Mouse (Mus musculus): ENCODE measurements around the gene Gm10912. TPM values are rescaled to one million over a fixed set of nuclear protein-coding genes. Genes with fewer than 3 reads are reported as not detected.

Gm10912 gene
- polyA plus RNA-seq, 1 experiment from 2014 or later = not detected

DNA sequence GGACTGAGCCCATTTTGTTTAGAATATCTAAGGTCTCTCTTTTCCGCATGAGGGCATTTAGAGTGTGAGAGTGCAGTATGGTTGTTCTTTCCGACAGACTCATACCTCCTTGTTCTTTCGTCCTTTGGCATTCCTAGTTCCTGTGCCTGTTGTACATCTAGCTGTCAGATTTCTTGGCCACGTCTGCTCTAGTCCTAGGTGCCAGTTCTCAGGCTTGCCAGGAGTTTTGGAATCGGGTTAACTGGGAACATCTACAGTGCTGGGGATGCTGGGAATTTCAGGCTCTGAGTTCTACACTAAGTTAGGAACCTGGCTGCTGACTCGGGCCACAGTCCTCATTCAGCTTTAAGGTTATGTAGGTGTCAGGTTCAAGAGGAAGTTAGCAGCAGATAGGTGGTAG, 30.0 kb upstream of the Gm10912 start:
- Histone ChIP-seq H3K9me3 (replicated peaks; ENCODE audit: control insufficient read depth, low read length) (no peaks in the 10 kb centered on the region), H3K4me1 (ENCODE audit: control insufficient read depth, insufficient read depth, low read length) (peaks cover 2% of the 10 kb centered on the region; the same call in 1 of the 2 replicates), H3K4me3 (ENCODE audit: low read length) (no peak overlapping the region), H3K9ac (ENCODE audit: low read length) (no peak overlapping the region), H3K27me3 (ENCODE audit: control insufficient read depth, insufficient read depth, low read length) (no peaks in the 10 kb centered on the region), H3K4me2 (ENCODE audit: low read depth, low read length) (no peak overlapping the region), H3K27ac (ENCODE audit: low read length) (no peak overlapping the region), H3K36me3 (ENCODE audit: control insufficient read depth, insufficient read depth) (peaks cover 30% of the 10 kb centered on the region)
- WGBS = 59% methylated on average over 6 of the region's 6 CpGs
- no peak for ATAC-seq (replicated peaks; ENCODE audit: extremely low read depth, insufficient read depth, low FRiP score)

DNA sequence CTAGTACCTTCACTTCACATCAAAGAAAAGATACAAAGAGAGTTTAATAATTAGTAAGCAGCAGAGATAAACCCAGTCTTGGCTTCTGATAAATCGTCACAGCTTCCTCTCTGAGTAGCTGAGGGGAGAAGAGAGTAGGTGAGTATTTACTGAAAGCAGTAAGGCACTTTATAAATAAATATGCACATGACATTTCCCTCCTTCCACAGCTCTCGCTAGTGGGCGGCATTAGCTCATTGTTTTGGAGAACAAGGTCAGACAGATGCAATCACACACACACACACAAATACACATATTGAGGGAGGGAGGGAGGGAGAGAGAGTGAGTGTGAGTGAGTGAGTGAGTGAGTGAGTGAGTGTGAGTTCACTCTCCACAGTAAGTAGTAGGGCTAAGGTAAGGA, 29.3 kb upstream of the Gm10912 start:
- no peak overlapping the region for H3K9ac ChIP-seq (ENCODE audit: low read length)
- no peak for ATAC-seq (replicated peaks; ENCODE audit: extremely low read depth, insufficient read depth, low FRiP score)
- no peaks in the 10 kb centered on the region for H3K27me3 ChIP-seq (ENCODE audit: control insufficient read depth, insufficient read depth, low read length)
- no peaks in the 10 kb centered on the region for H3K9me3 ChIP-seq (replicated peaks; ENCODE audit: control insufficient read depth, low read length)
- H3K4me2 ChIP-seq (ENCODE audit: low read depth, low read length) = no peak overlapping the region
- H3K4me3 ChIP-seq (ENCODE audit: low read length) = no peak overlapping the region
- H3K4me1 ChIP-seq (ENCODE audit: control insufficient read depth, insufficient read depth, low read length) = peaks cover 2% of the 10 kb centered on the region; the same call in 1 of the 2 replicates
- H3K27ac ChIP-seq (ENCODE audit: low read length) = no peak overlapping the region
- WGBS = 61% methylated on average over 3 of the region's 3 CpGs
- H3K36me3 ChIP-seq (ENCODE audit: control insufficient read depth, insufficient read depth) = peaks cover 34% of the 10 kb centered on the region

DNA sequence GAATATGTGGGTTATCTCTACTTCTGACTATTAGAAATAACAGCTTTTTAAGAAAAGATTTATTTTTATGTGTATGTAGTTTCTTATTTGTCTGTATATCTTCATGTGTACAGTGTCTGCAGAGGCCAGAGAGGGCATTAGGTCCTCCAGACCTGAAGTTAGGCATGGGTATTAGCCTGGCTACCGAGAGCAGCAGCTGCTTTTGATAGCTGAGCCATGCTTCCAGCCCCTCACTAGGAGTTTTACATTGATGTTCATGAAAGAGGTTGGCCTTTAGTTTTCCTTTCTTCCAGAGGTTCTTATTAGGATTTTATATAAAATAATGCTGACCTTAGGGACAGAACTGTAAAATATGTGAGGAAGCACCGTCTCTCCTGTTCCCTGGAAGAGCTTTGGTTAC, 27.4 kb upstream of the Gm10912 start:
- H3K4me3 ChIP-seq (ENCODE audit: low read length) = no peak overlapping the region
- H3K4me1 ChIP-seq (ENCODE audit: control insufficient read depth, insufficient read depth, low read length) = peaks cover 2% of the 10 kb centered on the region; the same call in 1 of the 2 replicates
- H3K27me3 ChIP-seq (ENCODE audit: control insufficient read depth, insufficient read depth, low read length) = no peaks in the 10 kb centered on the region
- H3K9me3 ChIP-seq (replicated peaks; ENCODE audit: control insufficient read depth, low read length) = no peaks in the 10 kb centered on the region
- no peak for ATAC-seq (replicated peaks; ENCODE audit: extremely low read depth, insufficient read depth, low FRiP score)
- H3K9ac ChIP-seq (ENCODE audit: low read length) = no peak overlapping the region
- WGBS = 72% methylated on average over 2 of the region's 2 CpGs
- H3K36me3 ChIP-seq (ENCODE audit: control insufficient read depth, insufficient read depth) = peaks cover 36% of the 10 kb centered on the region
- no peak overlapping the region for H3K27ac ChIP-seq (ENCODE audit: low read length)
- H3K4me2 ChIP-seq (ENCODE audit: low read depth, low read length) = no peak overlapping the region

DNA sequence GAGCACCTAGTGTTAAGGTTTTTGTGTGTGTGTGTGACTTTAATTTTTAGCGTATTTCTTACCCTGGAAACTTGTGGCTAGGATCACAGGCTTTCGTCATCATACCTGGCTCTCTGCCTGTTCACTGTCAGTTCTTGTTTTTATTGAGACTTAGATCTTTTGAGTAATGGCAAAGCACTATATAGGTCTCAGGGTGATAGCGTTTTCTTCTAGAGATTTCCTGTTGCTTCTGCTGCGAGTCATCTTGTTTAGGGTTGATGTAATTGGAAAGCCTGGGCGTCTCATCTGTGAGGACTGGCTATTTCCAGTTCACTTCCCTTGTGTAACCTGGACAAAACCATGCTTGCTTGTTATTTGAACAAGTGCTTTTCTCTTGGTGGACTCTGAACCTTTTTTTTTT, 24.0 kb upstream of the Gm10912 start:
- Histone ChIP-seq H3K4me3 (ENCODE audit: low read length) (no peak overlapping the region), H3K4me1 (ENCODE audit: control insufficient read depth, insufficient read depth, low read length) (no peaks in the 10 kb centered on the region; the same call in 1 of the 2 replicates), H3K27ac (ENCODE audit: low read length) (no peak overlapping the region), H3K4me2 (ENCODE audit: low read depth, low read length) (no peak overlapping the region), H3K27me3 (ENCODE audit: control insufficient read depth, insufficient read depth, low read length) (no peaks in the 10 kb centered on the region), H3K36me3 (ENCODE audit: control insufficient read depth, insufficient read depth) (peaks cover 32% of the 10 kb centered on the region), H3K9ac (ENCODE audit: low read length) (no peak overlapping the region), H3K9me3 (replicated peaks; ENCODE audit: control insufficient read depth, low read length) (no peaks in the 10 kb centered on the region)
- ATAC-seq (replicated peaks; ENCODE audit: extremely low read depth, insufficient read depth, low FRiP score) = no peak
- 54% methylated on average over 5 of the region's 5 CpGs for WGBS

DNA sequence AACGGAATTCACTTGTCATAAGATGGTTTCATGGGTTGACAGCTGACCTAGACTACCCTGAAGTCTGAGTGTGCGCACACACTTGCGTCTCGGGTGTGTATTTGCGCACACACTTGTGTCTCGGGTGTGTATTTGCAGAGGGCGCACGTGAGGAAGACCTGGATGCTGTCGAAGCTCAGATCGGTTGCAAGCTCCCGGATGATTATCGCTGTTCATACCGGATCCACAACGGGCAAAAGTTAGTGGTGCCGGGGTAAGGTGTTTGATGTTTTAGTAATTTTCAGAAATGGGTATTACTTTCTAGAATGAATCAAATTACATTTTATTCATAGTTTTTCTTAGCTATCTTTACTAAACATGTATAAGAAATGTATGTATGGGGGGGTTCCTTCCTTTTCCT, 22.9 kb upstream of the Gm10912 start:
- no peaks in the 10 kb centered on the region for H3K9me3 ChIP-seq (replicated peaks; ENCODE audit: control insufficient read depth, low read length)
- no peaks in the 10 kb centered on the region for H3K27me3 ChIP-seq (ENCODE audit: control insufficient read depth, insufficient read depth, low read length)
- no peak overlapping the region for H3K27ac ChIP-seq (ENCODE audit: low read length)
- no peaks in the 10 kb centered on the region; the same call in 1 of the 2 replicates for H3K4me1 ChIP-seq (ENCODE audit: control insufficient read depth, insufficient read depth, low read length)
- no peak overlapping the region for H3K9ac ChIP-seq (ENCODE audit: low read length)
- no peak overlapping the region for H3K4me2 ChIP-seq (ENCODE audit: low read depth, low read length)
- no peak for ATAC-seq (replicated peaks; ENCODE audit: extremely low read depth, insufficient read depth, low FRiP score)
- peaks cover 25% of the 10 kb centered on the region for H3K36me3 ChIP-seq (ENCODE audit: control insufficient read depth, insufficient read depth)
- WGBS = 90% methylated on average over 15 of the region's 15 CpGs
- H3K4me3 ChIP-seq (ENCODE audit: low read length) = no peak overlapping the region

DNA sequence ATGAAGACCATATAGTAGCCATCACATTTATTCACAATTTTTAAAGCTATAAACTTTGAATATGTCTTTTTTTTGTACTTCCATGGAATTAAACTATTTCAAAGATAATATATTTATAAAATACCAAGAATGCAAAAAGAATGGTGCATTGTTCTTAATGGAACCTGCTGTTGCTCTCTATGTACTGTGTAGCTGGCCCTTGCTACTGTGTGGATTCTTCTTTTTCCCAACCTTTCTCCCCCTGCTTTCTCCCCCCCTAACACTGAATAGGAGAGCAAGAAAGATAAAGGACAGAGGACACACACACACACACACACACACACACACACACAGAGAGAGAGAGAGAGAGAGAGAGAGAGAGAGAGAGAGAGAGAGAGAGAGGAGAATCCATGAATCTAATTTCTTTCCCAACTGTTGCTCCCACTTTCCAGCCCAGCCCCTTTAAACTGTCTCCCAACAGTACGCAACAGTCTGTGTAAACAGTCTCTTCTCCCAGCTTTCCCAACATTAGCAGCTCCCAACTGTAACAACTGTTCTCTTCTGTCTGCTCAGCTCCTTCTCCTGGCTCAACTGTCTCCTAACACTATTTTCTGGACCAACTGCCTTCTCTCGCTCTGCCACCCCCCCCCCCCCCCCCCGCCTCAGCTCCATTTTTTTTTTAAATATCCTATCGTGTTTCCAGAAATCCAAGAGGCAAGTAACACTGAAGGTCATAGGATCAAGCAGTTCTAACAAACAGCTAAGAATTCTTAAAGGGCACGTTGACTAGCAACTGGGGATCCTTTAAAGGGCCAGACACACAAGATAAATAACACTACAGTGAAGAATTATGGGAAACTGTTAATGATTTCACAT, 21.8 kb upstream of the Gm10912 start:
- H3K9me3 ChIP-seq (replicated peaks; ENCODE audit: control insufficient read depth, low read length) = no peaks in the 10 kb centered on the region
- H3K4me3 ChIP-seq (ENCODE audit: low read length) = no peak overlapping the region
- no peak for ATAC-seq (replicated peaks; ENCODE audit: extremely low read depth, insufficient read depth, low FRiP score)
- no peak overlapping the region for H3K9ac ChIP-seq (ENCODE audit: low read length)
- H3K27ac ChIP-seq (ENCODE audit: low read length) = no peak overlapping the region
- H3K4me2 ChIP-seq (ENCODE audit: low read depth, low read length) = no peak overlapping the region
- 56% methylated on average over 5 of the region's 5 CpGs for WGBS
- no peaks in the 10 kb centered on the region; the same call in 1 of the 2 replicates for H3K4me1 ChIP-seq (ENCODE audit: control insufficient read depth, insufficient read depth, low read length)
- no peaks in the 10 kb centered on the region for H3K27me3 ChIP-seq (ENCODE audit: control insufficient read depth, insufficient read depth, low read length)
- peaks cover 23% of the 10 kb centered on the region for H3K36me3 ChIP-seq (ENCODE audit: control insufficient read depth, insufficient read depth)

DNA sequence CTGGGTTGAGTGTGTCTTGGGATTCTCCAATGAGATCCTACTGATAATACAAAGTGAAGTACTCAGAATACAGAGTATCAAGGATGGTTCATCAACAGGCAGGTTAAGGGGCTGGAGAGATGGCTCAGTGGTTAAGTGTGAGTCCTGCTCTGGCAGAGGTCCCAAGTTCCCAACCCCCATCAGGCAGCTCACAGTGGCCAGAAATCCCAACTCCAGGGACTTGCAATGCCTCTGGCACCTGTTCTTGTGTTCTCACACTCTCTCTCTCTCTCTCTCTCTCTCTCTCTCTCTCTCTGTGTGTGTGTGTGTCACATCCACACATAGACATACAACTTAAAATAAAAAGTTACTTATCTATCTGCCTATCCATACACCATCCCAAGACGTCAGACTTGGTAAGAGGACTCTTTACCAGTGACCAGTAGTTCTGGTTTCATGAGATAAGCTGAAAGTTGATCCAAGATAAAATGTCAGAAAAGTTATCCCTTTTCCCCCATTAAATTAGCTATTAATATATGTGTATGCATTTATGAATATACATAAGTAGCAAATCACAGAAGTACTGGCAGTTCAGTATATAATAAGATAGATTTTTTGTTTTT, 21.0 kb upstream of the Gm10912 start:
- no peaks in the 10 kb centered on the region for H3K27me3 ChIP-seq (ENCODE audit: control insufficient read depth, insufficient read depth, low read length)
- no peak overlapping the region for H3K4me3 ChIP-seq (ENCODE audit: low read length)
- H3K4me2 ChIP-seq (ENCODE audit: low read depth, low read length) = no peak overlapping the region
- no peak overlapping the region for H3K9ac ChIP-seq (ENCODE audit: low read length)
- H3K4me1 ChIP-seq (ENCODE audit: control insufficient read depth, insufficient read depth, low read length) = no peaks in the 10 kb centered on the region; the same call in 1 of the 2 replicates
- H3K27ac ChIP-seq (ENCODE audit: low read length) = no peak overlapping the region
- ATAC-seq (replicated peaks; ENCODE audit: extremely low read depth, insufficient read depth, low FRiP score) = no peak
- no peaks in the 10 kb centered on the region for H3K9me3 ChIP-seq (replicated peaks; ENCODE audit: control insufficient read depth, low read length)
- 46% methylated on average over 1 of the region's 1 CpGs for WGBS
- peaks cover 23% of the 10 kb centered on the region for H3K36me3 ChIP-seq (ENCODE audit: control insufficient read depth, insufficient read depth)

DNA sequence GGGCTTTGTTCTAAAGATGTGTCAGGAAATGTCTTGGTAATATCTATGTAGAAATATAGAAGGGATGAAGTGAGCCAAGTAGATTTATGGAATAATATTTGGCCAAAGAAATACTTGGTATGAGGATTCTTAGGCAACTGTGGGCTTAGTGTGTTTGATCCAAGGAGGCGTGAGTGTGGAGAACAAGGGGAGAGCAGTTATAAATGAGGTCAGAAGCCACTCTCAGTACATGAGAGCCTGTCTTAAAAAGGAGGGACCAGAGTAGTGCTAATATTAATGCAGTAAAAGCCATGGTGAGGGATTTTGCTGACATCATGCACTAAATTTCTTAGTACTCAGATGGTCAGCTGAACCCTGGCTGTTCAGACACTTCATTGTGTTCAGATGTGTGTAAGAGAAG, 7.2 kb upstream of the Gm10912 start:
- Histone ChIP-seq H3K9ac (ENCODE audit: low read length) (no peak overlapping the region), H3K4me2 (ENCODE audit: low read depth, low read length) (no peak overlapping the region), H3K4me1 (ENCODE audit: control insufficient read depth, insufficient read depth, low read length) (no peaks in the 10 kb centered on the region), H3K9me3 (replicated peaks; ENCODE audit: control insufficient read depth, low read length) (no peaks in the 10 kb centered on the region), H3K4me3 (ENCODE audit: low read length) (no peak overlapping the region), H3K27me3 (ENCODE audit: control insufficient read depth, insufficient read depth, low read length) (no peaks in the 10 kb centered on the region), H3K36me3 (ENCODE audit: control insufficient read depth, insufficient read depth) (peaks cover 35% of the 10 kb centered on the region), H3K27ac (ENCODE audit: low read length) (no peak overlapping the region)
- no peak for ATAC-seq (replicated peaks; ENCODE audit: extremely low read depth, insufficient read depth, low FRiP score)
- WGBS = 88% methylated on average over 1 of the region's 1 CpGs

DNA sequence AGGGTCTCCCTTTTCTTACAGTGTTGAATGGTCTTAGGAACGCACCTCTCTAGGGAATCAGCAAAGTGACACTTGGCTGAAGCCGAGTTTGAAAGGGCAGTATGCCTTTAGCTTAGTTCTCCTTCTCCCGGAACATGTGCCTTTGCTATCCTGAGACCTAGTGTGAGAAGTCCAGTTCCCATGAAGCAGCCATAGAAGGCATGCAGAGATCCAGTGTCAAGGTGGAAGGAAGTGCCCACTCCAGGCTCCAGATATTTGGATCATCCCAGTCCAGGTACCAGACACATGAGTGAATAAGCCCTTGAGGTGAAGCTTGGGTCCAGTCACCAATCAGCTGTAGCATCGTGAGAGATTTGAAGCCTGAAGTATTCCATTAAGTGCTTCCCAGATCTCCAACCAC, 6.7 kb upstream of the Gm10912 start:
- H3K9ac ChIP-seq (ENCODE audit: low read length) = no peak overlapping the region
- no peak overlapping the region for H3K27ac ChIP-seq (ENCODE audit: low read length)
- no peaks in the 10 kb centered on the region for H3K27me3 ChIP-seq (ENCODE audit: control insufficient read depth, insufficient read depth, low read length)
- H3K4me2 ChIP-seq (ENCODE audit: low read depth, low read length) = no peak overlapping the region
- no peak overlapping the region for H3K4me3 ChIP-seq (ENCODE audit: low read length)
- no peaks in the 10 kb centered on the region; the same call in 1 of the 2 replicates for H3K9me3 ChIP-seq (replicated peaks; ENCODE audit: control insufficient read depth, low read length)
- peaks cover 31% of the 10 kb centered on the region for H3K36me3 ChIP-seq (ENCODE audit: control insufficient read depth, insufficient read depth)
- no peaks in the 10 kb centered on the region for H3K4me1 ChIP-seq (ENCODE audit: control insufficient read depth, insufficient read depth, low read length)
- no peak for ATAC-seq (replicated peaks; ENCODE audit: extremely low read depth, insufficient read depth, low FRiP score)
- WGBS = 90% methylated on average over 4 of the region's 4 CpGs

Data from heart, embryonic 16.5 days (tissue).